Mouse (Mus musculus): ENCODE data around the gene Rpl18a.

Gene Rpl18a

DNA sequence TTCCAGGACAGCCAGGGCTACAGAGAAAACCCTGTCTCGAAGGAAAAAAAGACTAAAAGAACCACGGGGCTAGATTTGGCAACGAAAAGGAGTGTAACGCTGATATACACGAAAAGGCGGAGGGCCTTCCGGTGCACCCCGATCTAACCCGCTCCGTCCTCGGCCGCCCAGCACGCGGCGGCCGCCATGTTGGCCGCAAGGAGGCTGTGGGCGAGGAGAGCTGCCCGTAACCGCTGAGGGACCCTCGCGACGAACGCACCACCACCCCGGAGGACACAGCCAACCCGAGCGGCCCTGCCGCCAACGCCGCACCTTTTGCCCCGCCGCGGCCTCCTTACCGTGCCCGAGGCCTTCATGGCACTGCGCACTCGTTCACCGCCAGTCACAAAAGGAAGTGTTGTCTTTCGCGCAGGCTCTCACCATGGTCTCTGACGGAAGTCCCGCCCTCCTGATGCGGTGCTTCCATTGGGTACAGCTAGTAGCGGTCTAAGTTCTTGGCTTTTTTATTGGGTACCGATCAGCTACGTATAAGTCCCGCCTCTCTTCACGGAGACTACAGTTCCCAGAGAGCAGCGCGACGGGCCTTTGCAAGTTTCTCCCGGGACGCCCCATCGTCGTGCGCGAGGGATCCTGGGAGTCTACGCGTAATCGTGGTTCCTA is at the start of gene Rpl18a:
Gene Rpl18a, minus strand, starts transcription at position 392 of the 660 bp plus-strand sequence.
- peak; percentile 94 for DNase-seq

DNA sequence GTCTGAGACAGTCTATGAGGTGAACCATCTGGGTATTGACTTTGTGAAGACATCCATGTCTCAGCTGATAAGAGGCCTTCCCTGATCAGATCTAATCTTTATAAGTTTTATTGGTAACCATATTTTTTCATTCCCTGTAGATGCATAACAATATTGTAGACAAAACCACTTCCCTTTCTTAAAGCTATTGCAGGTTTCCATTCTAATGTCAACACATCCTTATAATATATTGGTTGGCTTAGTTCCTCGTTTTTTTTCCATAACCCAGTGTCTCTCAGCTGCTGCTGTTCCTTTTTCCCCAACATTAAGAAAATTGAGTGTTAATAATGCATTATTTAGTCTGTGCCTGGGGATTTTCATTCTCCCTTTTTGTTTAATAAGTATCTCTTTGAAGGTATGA is 46.0 kb upstream of the Rpl18a start:
- DNase-seq = no peak

GRCm38 (mm10) chr8:70941478-70941877 is 44.3 kb upstream of the Rpl18a start:
- no peak for DNase-seq

- DNase-seq = no peak
Measured at GRCm38 (mm10) chr8:70937200-70937599, 40.0 kb upstream of the Rpl18a start.

DNA sequence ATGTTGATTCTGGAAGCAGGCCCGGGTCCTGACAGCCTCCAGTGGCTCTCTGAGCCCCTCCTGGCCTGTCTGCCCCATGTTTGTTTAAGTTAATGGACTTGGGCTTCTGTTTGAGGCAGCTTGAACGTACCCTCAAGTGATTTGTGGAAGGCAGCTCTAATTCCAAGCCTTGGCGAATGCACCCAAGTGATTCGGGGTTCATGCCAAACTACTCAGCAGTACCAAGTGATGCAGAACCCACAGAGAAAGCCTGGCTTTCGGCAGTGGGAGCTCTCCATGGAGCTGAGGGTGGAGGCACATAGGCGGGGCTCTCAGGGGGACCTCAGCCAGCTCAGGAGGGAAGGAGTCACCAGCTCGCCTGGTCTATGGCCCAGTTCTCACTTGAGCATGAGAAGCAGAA is 37.6 kb upstream of the Rpl18a start:
- DNase-seq = no peak

DNA sequence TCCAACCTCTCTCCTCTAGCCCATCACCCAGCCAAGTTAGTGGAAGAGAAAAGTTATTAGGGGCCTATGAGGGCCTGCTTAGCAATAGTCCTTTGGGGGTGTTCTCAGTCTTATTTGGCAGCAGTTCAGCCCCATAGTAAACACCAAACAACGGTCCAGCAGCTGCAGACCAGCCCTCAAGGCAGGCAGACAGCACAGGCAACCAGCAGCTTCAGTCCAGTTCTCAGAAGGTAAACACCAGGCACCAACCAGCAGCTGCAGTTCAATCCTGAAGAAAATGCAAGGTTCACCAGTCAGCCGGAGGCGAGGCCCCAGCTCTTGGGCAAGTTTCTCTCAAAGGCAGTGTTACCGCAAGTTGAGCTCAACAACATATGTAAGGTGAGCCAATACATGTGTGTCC is 35.8 kb upstream of the Rpl18a start:
- DNase-seq = no peak

GRCm38 (mm10) chr8:70931731-70932130 is 34.5 kb upstream of the Rpl18a start:
- DNase-seq = no peak

- no peak for DNase-seq
Measured at GRCm38 (mm10) chr8:70928778-70929322, 31.6 kb upstream of the Rpl18a start.

DNA sequence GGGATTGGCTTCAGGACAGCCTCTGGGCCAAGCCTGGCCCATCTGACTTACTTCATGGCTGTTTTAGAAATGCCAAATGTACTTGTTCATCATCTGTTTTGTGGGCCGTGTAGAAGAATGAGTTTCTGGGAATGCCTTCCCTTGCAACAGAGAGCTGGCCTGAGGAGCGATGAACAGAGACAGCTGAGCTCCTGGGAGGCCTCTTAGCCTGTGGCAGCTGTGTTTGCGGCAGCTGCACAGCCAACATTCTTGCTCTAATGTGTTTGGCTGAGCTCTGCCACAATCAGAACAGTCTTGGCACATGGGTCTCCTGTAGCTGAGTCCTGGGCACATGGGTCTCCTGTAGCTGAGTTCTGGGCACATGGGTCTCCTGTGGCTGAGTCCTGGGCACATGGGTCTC is 30.9 kb upstream of the Rpl18a start:
- DNase-seq = no peak

DNA sequence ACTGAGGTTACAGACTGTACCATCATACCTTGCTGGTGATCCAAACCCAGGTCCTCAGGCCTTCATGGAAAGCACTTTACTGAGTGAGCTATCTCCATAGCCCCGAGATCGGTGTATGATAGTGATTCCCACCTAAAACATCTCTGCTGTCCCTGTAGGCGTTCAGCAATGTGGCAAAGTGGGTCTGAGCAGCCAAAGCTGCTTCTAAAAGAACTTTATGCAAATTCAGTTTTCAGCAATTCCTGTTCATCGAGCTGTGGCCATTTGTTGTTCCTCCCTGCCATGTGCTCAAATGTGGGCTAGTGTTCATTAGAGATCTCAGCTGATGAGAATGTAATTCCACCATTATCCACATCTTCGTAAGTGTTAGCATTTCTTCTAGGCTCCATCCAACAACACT is 29.2 kb upstream of the Rpl18a start:
- DNase-seq = no peak

GRCm38 (mm10) chr8:70925754-70926153 is 28.5 kb upstream of the Rpl18a start:
- no peak for DNase-seq

DNA sequence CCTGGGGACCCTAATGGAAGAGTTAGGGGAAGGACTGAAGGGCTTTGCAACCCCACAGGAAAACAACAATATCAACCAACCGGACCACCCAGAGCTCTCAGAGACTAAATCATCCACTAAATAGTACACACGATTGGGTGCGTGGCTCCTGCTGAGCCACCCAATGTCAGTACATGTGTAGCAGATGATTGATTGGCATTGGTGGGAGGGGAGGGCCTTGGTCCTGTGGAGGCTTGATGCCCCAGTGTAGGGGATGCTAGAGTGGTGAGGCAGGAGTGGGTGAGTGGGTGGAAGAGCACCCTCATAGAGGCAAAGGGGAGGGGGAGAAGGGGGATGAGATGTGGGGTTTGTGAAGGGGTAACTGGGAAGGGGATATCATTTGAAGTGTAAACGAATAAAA is 26.9 kb upstream of the Rpl18a start:
- DNase-seq = no peak

- DNase-seq = no peak
Measured at GRCm38 (mm10) chr8:70920049-70920922, 23.1 kb upstream of the Rpl18a start.

- DNase-seq = no peak
Measured at GRCm38 (mm10) chr8:70914704-70915103, 17.5 kb upstream of the Rpl18a start.

DNA sequence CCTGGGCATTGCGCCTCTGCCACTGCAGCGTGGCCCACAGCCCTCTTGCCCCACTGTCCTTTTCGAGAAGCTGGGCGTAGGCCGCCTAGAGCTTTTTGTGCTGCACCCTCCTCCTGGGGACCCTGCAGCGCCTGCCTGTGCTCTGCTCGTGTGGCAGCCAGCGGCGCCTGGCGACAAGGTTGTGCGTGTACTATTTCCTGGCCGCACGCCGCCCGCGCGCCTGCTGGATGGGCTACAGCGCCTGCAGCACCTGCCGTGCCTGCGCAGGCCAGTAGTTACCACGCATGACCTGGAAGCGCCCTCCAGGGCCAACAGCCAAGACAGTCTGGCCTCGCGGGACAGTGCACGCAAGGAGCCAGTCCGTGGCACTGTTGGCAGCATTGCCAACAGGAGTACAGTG is 16.3 kb upstream of the Rpl18a start:
- DNase-seq = no peak

DNA sequence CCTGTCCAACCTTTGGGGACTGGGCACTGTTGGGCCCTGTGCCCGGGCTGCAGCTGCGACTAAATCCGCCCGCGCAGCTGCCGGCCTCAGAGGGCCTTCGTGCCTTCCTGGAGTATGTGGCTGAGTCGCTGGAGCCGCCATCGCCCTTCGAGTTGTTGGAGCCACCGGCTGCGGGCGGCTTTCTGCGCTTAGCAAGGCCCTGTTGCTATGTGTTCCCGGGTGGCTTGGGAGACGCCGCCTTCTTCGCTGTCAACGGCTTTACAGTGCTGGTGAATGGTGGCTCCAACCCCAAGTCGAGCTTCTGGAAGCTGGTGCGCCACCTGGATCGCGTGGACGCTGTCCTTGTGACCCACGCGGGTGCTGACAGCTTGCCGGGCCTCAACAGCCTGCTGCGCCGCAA is 15.7 kb upstream of the Rpl18a start:
- no peak for DNase-seq

- DNase-seq = no peak
Measured at GRCm38 (mm10) chr8:70911596-70911995, 14.4 kb upstream of the Rpl18a start.

DNA sequence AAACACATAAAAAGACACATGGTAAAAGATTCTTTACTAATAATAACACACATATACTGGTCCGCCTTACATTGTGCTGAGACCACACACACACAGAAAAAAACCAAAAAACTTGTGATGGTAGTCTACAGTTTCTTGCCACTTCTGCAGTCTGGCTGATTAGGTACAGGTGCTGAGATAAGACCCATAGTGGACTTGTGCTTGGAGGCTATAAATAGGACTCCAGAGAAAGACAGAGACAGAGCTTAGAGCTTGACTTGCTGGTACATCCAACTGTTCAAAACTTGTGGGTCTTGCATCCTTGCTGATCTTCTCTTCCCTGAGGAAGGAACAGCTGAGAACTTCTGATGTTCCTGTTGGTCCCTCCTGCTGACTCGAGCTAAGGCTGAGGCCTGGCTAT is 10.3 kb upstream of the Rpl18a start:
- DNase-seq = no peak

DNA sequence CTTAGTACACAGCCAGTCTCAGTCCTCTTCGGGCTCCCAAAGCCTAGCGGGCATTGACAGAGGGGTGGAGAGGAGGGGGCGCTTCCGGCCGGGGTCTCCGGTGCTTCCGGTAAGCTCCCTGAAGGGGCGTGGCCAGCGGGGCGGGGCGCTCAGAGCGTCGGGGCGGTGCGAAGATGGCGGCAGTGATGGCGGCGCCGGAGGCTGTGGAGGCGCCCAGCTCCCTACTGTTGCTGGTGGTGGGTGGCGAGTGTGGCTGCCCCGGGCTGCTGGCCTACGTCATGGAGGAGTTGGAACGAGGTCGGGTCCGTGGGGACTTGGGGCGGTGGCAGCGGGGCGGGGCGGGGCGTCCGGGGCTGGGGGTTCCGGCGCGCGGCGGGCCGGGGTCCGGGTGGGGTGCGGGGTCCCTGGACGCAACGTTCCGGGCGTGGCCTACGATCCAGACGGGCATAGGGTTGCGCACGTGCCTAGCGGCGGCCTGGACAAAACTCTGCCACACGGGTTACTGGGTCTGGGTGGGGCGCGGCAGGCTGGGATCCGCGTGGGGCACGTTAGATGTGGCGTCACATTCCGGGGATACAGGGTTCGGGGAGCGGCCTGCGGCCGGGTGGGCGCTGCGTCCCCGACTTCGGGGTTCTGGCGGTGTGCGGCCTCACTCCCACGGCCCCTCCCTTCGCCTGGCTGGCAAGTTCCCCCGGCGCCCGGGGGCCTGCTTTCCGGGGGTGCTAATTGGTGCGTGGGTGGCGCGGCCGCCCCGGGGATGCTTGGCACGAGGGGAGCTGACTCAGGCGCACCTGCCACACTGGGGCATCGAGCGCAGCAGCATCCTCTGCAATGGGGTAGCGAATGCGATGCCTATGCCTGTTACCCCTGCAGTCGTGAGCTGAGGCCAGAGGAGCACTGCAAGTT is 8.9 kb upstream of the Rpl18a start, which contains the start of gene Map1s:
Gene Map1s, plus strand, starts transcription at position 102 of the 906 bp plus-strand sequence.
- DNase-seq = peak; percentile 95

GRCm38 (mm10) chr8:70905463-70905830 is 8.2 kb upstream of the Rpl18a start:
- no peak for DNase-seq

GRCm38 (mm10) chr8:70904532-70904931 is 7.3 kb upstream of the Rpl18a start:
- DNase-seq = no peak

DNA sequence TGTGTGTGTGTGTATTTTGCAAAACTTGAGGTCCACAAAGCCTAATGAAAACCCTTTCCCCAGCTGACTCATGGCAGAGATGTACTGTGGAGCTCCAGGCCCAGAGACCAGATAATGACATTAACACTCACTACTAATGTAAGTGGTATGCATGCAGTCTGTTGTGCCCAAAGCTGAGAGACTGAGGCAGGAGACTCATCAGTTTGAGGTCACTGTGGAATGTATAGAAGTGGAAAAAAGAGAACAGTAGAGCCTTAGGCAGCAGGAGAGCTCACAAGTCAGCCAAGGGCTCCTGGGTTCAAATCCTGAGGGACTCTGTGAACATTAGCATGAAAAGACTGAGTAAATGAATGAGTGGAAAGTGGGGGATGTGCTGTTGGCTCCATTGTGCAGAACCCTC is 6.4 kb upstream of the Rpl18a start:
- no peak for DNase-seq

GRCm38 (mm10) chr8:70903112-70903511 is 5.9 kb upstream of the Rpl18a start:
- no peak for DNase-seq
